Mouse (Mus musculus) G1E (cell line): ENCODE data around the gene Smim26.

Source experiments
- CTCF ChIP-seq: IDR thresholded peaks from 2 replicates; pipeline ENCODE4 v1.5.1; 2012; ENCODE audit warnings: low read depth, low read length, inconsistent platforms, mixed read lengths
- GATA1 ChIP-seq: IDR thresholded peaks from 2 replicates; pipeline ENCODE4 v1.6.1; 2012; ENCODE audit warnings: borderline replicate concordance, low read length, inconsistent platforms, mixed read lengths
- GATA2 ChIP-seq: IDR thresholded peaks from 2 replicates; pipeline ENCODE4 v1.6.1; 2012; ENCODE audit warnings: low read depth, low read length, inconsistent platforms, borderline replicate concordance
- POLR2AphosphoS5 ChIP-seq: IDR thresholded peaks from 2 replicates; pipeline ENCODE4 v1.6.1; 2012; ENCODE audit warnings: low read depth, low read length, inconsistent platforms; ENCODE audit not compliant: insufficient replicate concordance
- TAL1 ChIP-seq: conservative IDR thresholded peaks from 2 replicates; pipeline ENCODE4 v1.6.1; 2012; ENCODE audit warnings: low read depth, low read length, inconsistent platforms, mixed read lengths

DNA sequence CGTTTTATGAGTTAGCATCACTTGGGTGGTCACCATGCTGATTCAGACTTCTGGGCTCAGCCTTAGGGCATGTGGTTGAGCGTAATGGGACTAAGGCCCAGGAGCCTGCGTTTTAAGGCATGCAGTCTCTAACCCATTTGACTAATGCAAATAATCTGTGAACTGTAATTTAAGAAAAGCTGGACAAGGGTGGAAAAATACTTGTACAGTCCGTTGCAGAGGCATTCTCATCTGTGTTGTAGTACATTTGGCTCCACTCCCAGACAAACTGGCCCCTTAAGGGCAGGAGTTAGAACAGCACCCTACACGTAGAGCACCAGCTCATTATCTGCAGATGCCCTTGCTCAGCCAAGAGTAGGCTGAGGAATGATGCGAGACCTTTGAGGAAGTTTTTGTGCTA, 49.2 kb upstream of the Smim26 start:
- TF ChIP-seq POLR2AphosphoS5 (no peak), CTCF (no peak), TAL1 (no peak), GATA1 (no peak), GATA2 (no peak)
